Mouse (Mus musculus) hematopoietic multipotent progenitor cell, adult 10-12 weeks (in vitro differentiated cells): ENCODE results near the gene Git1. TPM values are rescaled to one million over a fixed set of nuclear protein-coding genes. Genes with fewer than 3 reads are reported as not detected.

ENCODE experiments used
- polyA plus RNA-seq: library from polyadenylated mRNA; stranded (reverse); fragments of >175 nt; gene quantifications from 2 replicates; pipeline ENCODE4 v1.2.3, GENCODE M21; 2012; ENCODE audit warnings: low replicate concordance

Git1 gene
- polyA plus RNA-seq: 78.8 and 132 TPM in 2 replicates

DNA sequence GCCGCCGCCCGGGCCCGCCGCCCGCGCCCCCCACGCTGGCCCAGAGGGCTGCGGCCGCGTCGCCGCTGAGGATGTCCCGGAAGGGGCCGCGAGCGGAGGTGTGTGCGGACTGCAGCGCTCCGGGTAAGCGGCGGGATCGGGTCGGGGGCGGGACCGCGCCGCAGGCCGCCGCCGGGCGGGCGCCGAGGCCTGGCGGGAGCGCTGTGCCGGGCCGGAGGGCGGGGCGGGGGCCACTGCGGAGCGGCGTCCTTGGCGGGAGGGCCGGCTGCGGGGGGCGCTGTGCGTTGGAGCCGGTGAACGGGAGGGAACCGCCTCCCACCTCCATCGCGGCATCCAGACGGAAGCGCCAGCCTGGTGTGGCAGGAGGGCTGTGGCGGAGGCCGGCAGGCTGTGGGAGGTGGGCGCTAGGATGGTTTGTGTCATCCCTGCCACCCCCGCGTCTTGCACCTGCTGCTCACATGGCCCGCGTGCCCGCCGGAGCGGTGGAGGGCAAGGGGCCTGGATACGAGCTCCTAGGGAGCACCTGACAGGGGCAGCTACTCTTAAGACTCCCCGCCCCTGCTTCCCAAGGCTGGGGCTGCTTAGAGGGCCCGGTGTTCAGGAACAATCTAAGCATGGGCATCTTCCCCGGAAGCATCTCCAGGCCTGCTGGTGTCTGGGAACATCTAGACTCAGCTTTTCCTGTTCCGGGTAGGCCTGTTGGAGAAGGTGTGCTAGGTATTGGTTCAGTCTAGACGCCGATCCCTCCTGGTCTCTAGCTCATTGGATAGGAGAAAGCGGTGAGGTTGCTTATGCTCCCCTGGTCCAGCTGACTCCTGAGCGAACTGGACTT lies at the start of gene Git1:
Gene Git1 (plus strand): TSS at position 51 of the 832 bp plus-strand sequence.

DNA sequence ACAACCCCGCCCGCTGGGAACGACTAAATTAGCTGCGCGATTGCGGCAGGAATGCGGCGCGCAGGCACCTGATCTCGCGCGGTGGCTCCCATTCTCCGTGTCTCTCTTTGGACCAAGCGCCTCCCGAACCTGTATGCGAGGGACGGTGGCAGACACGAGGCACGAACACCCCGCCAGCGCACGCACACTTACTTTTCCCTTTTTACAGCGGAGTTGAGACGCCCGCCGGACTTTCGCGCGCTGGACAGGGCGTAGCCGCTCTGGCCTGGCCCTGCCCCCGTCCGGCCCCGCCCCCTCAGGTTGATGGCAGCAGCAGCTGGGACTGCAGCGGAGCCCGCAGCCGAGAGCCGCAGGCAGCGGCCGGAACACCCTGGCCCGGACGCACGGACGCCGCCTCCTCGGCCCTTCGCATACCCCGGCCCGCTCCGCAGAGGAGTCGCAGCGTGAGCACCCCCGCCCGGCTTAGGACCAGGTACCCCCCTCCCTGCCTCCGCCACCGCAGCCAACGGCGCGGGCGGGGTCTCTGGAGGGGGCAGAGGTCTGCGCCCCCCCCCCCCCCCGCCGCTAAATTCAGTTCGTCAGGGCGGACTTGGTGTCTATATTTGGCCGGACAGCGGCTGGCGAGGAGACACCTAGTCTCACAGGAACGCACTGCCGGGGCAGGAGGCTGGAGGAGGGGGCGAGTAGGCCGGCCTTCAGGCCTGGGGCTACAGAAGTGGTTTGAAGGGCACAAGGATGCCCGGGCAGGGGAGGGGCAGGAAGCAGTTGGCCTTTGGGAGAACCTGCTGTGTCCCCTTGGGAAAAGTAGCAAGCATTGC lies 30.9 kb upstream of the Git1 start, which contains the start of gene Coro6:
Gene Coro6 (plus strand): TSS at position 129 of the 818 bp plus-strand sequence.

DNA sequence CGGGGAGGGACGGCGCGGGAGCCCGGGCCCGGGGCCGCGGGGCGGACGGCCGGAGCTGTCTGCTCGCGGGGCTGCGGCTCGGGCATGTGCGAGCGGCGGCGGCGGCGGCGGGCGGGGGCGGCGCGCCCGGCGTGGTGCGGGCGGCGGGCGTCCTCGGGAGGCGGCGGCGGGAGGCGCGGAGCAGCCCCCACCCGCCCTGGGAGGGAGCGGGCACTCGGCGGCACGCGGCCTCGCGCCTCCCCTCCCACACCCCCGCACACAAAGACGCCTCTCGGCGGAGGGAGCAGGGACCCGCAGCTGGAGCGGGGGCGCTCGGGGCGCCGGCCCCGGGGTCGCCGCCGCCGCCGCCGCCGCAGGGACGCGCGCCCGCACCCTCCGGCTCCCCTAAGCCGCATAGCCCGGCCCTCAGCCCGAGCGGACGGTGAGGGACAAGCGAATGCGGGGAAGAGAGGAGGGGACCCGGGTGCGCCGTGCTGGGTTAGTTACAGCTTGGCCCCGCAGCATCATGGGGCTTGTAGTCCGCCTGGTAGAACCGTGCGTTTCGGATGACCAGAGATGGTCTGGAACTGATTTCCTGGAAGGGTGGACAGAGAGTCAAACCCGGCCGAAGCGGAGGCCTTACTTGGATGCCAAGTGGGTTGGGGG lies 3.6 kb upstream of the Git1 start, which contains the start of gene Ankrd13b:
Gene Ankrd13b (minus strand): TSS at position 88 of the 645 bp plus-strand sequence.

DNA sequence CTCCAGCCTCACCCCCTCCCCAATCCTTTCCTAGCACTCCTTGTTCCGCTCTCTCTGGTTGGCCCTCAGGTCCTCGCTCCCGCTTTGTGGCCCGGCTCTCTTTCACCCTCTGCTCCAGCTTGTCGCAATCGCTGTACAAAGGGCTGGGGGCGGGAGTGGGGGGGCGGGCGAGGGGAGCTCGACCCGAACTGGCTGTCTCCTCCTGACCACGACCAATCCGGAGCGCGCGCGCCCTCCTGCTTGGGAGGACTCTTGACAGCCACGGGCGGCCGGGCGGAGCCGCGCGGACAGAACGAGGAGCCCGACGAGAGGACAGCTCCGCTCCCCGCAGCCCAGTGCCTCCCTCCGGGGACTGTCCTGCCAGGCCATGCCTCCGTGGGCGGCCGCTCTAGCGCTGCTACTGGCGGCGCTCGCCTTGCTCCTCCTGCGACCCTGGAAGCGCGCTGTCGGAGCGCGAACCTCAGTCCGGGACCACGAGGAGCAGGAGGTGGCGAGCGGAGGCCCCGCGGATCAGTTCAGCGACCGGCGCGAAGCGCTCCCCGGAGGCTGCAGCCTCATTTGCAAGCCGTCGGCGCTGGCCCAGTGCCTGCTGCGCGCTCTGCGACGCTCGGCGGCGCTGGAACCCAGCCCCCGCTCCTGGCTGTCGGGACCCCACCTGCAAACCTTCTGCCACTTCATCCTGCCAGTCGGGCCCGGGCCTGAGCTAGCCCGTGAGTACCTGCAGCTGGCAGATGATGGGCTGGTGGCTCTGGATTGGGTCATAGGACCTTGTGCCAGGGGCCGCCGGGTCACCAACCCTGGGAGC lies 21.7 kb downstream of the Git1 start, which contains the start of gene Abhd15:
Gene Abhd15 (plus strand): TSS at position 290 of the 805 bp plus-strand sequence.

DNA sequence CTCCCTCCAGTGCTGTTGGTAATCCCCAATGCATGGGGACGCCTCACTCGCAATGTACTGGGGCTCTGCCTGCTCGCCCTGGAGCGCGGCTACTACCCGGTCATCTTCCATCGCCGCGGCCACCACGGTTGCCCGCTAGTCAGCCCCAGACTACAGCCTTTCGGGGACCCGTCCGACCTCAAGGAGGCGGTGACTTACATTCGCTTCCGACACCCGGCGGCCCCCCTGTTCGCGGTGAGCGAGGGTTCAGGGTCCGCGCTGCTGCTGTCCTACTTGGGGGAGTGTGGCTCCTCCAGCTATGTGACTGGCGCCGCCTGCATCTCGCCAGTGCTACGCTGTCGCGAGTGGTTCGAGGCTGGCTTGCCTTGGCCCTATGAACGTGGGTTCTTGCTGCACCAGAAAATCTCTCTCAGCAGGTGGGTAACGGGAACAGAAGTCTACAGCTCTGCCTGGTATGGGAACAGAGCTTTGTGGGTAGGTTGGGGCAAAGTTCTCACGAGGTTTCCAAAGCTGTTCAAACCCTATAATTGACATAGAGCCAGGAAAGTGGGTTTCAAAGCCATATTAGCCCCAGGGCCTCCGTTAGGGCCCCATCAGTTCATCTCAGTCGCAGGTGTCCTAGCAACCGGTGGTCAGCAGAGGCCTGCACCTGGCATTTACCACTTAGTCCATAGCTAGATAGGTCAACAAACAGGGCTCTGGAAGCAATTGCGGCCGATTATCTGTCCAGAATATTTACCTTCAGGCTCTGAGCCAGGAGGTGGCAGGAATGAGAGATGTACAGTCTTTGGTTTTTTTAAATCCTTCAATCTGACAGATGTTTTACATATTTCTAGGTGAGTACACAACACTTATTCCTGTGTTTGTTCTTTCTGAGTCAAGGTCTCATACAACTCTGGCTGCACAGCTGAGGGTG lies 22.5 kb downstream of the Git1 start, which contains the start of gene Trp53i13:
Gene Trp53i13 (minus strand): TSS at position 344 of the 916 bp plus-strand sequence.

DNA sequence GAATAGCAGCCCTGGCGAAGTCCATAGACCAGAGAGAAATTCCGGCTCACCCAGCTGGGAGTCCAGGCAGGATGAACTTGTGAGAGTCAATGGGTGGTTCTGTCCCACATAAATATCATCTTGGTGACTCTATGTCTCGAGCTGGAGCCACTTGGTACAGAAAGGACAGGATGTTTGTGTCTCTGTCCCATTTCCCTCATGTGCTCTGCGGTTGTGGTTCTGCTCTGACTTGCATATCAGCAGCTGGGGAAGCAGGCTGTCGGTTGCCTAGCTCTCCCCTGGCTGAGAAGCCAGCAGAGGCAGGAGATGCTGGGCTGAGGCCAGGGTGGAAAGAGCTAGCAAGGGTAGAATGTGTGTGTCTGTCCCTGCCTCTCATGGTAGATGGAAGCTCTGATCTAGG lies 25.7 kb downstream of the Git1 start, which contains the start of gene Gm10392:
Gene Gm10392 (minus strand): TSS at position 156 of the 400 bp plus-strand sequence.

Other genes with a start within 250 kb of the Git1 start
- 0.09 and 1.0 TPM in 2 replicates for gene Coro6, start 31.2 kb upstream of the Git1 start, polyA plus RNA-seq
- gene Ankrd13b, start 3.9 kb upstream of the Git1 start, polyA plus RNA-seq: 10.2 and 11.4 TPM in 2 replicates
- gene Abhd15, start 21.6 kb downstream of the Git1 start, polyA plus RNA-seq: 8.5 and 25.6 TPM in 2 replicates
- 37.2 and 80.6 TPM in 2 replicates for gene Trp53i13, start 22.4 kb downstream of the Git1 start, polyA plus RNA-seq
- gene Gm10392, start 25.6 kb downstream of the Git1 start, polyA plus RNA-seq: 0.15 and 0.24 TPM in 2 replicates
- gene Taok1, start 114.3 kb downstream of the Git1 start, polyA plus RNA-seq: 5.1 and 6.8 TPM in 2 replicates
- gene Nufip2, start 192.6 kb downstream of the Git1 start, polyA plus RNA-seq: 40.5 and 56.9 TPM in 2 replicates
- not detected in 2 replicates for gene Cryba1, start 231.7 kb downstream of the Git1 start, polyA plus RNA-seq